Mouse (Mus musculus) cerebellum, postnatal 4 days (tissue): ENCODE data around the gene Mrpl51.

ENCODE experiments used
- DNase-seq, 2 experiments: peaks; one replicate each; pipeline ENCODE4 v3.0.0; 2022; ENCODE audit warnings: low spot score in 2 of 2, mixed read lengths in 1 of 2

Gene Mrpl51

GRCm38 (mm10) chr6:125192016-125192714, 564 bp downstream of the Mrpl51 start:
- peak; percentile 70 to 89 for DNase-seq

- DNase-seq = no peak
These were observed 1.2 kb downstream of the Mrpl51 start for GRCm38 (mm10) chr6:125192841-125193240.

DNA sequence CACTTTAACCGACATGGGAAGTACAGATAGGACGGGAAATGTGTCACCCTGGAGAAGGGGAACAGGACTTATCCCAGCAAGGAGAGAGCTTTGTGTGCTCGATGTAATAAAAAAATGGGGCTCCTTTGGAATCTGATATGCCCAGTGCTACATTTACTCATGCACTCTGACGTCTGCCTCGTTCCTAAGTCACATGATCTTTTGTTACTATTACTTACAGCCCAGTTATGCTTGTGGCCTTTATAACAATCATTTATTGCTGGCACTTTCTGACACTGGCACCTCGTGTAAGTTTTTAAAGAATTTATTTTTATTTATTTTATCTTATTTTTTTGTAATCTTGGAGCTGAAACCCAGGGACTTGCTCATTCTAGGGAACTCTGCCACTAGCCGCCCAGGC, 1.8 kb downstream of the Mrpl51 start:
- no peak for DNase-seq

DNA sequence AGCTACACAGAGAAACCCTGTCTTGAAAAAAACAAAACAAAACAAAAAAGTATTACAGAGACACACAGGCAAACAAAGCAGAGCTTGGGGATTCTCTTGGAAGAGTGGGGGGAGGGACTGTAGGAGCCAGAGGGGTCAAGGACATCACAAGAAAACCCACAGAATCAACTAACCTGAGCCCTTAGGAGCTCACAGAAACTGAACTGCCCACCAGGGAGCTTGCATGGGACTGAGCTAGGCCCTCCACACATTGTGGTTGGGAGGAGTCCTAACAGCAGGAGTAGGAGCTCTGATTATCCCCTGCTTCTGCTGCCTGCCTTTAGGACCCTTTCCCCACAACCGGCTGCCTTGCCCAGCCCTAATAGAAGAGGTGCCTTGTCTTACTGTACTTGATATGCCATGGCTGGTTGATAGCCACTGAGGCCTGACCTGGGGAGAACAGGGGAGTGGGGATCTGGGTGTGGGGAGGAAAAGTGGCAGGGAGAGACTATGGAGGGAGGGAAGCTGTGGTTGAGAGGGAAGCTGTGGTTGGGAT, 4.0 kb downstream of the Mrpl51 start:
- DNase-seq = no peak

- DNase-seq = no peak
These were observed 4.7 kb downstream of the Mrpl51 start for GRCm38 (mm10) chr6:125196301-125196700.

GRCm38 (mm10) chr6:125197166-125197565, 5.6 kb downstream of the Mrpl51 start:
- DNase-seq = no peak

DNA sequence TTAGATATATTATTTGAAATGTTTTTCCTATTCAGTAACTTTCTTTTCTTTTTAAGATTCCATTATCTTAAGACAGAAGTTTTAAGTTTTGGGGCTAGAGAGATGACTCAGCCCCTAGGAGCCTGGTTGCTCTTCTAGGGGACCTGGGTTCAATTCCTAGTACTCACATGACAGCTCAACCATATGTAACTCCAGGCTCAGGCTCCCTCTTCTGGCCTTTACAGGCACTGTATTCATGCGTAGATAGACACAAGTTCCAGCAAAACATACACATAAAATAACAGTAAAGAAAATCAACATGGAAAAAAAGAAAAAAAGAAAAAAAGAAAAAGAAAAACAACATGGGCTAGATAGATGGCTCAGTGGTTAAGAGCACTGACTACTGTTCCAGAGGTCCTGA, 18.8 kb downstream of the Mrpl51 start:
- DNase-seq = no peak

DNA sequence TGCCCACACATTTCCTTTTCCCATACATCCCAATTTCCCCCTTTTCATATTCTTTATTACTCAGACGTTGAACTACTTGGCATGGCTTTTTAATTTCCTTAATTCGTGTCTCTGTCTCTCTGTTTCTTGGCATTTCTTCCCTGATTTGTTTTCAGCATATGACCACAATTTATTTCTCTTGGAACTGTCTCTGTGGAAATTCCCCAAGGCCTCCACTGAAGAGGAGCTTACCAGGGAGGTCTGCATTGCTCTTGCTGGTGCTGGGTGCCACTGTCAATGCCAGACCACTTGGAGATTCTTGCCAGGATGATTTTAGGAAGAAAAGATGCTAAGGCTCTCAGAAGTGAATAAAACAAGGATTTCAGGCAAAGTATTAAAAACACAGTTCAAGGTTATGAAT, 21.0 kb downstream of the Mrpl51 start:
- DNase-seq = no peak

DNA sequence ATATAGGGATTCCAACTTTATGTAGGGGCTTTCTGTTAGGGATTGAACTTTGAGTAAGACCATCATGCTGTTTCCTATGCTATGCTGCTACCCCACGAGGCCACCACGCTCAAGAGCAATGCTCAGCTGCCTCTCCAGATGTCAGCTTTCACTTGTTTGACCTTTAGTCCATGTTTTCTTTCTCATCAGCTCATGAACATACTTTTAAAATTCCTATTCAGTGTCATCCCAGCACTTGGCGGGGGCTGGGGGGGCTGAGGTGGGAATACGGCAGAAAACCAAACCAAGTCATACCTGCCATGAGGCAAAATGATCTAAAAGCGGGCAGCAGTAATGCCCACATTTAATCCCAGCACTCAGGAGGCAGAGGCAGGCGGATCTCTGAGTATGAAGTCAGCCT, 21.5 kb downstream of the Mrpl51 start:
- DNase-seq = no peak

DNA sequence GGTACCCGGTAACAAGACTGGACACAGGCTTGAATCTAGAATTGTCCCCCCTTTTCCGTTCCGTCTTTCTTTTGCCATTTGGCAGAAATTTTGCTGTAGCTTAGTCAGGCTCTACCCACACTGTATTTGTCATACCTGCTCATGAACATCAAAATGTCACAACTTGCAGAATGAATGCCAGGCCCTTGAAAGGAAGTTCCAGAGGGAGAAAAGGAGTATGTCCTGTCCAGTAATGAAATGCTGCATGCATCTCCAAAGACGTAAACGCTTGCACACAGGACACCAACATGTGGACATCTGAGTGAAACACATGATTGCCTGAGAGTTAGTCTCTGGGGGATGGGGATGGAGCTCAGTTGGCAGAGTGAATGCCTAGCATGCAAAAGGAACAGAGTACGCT, 22.1 kb downstream of the Mrpl51 start:
- no peak for DNase-seq

DNA sequence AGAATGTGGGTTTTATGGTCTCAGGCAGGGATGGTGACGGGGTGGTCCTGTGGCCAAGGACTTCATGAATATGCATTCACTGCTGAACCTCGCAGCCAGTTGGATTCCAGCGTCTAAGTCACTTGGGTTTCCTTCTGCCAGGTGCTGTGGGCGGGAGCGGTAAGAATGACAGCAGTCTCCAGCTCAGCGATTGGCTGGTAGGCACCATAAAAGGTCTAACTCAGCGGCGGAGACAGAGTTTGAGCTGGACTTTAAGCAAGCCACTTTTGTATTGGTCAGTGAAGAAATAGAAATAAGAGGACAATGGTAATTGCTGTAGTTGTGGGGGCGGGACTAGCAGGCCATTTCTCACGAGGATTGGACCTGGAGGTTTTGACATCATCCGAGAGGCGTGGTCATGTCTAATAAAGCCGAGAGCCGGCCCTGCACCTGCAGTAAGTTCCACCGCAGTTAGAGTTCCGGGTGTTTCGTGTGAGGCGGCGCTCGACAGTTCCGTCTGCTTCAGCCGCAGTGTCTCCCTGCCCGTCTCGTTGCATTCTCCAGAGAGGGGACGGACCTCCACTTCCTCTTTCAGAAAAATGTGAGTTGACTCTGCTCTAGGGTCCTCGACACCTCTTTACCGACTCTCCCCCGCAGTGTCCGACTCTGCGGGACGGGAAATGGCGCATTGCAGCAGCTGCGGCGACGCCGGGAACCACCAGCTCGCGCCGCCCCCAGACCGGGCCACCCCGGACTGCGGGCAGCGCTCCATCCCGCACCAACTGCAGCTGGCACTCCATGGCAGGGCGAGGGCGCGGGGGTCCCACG, 23.8 kb downstream of the Mrpl51 start, which contains the start of gene Vamp1:
TSS of gene Vamp1 (plus strand) at position 404 of the 807 bp plus-strand sequence.
- DNase-seq = peak; percentile 86 to 87

- DNase-seq = no peak
These were observed 25.3 kb downstream of the Mrpl51 start for GRCm38 (mm10) chr6:125216898-125217297.

DNA sequence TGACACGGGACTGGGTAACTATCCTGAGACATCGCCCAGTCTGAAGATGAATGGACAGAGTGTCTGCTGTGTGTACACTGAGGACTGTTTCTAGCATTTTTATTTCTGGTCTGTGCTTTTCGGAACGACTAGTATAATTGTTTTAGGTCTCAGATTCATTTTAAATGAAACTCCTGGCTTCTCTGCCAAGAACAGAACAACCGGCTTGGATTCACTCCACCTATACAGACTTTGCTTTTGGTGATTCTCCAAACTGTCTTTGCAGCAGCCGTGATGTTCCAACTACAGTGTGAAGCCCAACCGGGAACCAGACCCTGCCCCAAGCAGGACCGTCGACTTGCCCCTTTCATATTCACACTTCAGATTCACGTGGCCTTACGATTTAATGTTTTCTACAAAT, 26.3 kb downstream of the Mrpl51 start:
- DNase-seq = no peak

- DNase-seq = peak in 1 of 2 experiments; percentile 61
These were observed 27.4 kb downstream of the Mrpl51 start for GRCm38 (mm10) chr6:125218963-125219362.

DNA sequence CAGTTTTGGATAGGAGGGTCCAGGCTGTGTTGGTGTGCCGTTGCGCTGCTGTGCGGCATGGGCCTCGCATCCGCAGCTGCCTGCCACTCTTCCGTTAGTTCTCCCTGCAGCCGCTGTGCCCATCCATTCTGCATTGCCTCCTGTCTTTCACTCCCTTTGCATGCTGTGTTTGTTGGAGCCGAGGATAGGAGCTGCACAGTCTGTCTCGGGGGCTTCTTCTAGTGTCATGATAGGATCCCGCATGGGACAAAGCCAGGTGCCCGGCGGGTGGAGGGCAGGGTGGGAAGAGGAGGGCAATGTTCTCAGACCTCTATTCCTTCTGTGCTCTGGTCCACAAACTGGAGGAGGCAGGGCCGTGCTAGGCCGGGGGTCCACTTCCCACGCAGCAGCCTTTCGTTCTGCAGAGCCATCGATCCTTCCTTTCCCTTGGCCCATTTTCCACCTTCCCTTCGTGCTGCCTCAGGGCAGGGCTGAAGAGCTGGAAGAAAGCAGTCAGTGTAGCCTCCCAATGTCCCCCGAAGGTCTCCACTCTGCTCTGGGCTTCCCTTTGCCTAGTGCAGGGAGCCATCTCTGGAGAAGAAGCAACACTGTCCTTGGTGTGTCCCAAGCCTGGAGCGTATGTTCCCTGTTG, 29.6 kb downstream of the Mrpl51 start:
- DNase-seq = no peak

- no peak for DNase-seq
These were observed 30.5 kb downstream of the Mrpl51 start for GRCm38 (mm10) chr6:125222146-125222545.

GRCm38 (mm10) chr6:125222577-125222976, 31.0 kb downstream of the Mrpl51 start:
- no peak for DNase-seq

DNA sequence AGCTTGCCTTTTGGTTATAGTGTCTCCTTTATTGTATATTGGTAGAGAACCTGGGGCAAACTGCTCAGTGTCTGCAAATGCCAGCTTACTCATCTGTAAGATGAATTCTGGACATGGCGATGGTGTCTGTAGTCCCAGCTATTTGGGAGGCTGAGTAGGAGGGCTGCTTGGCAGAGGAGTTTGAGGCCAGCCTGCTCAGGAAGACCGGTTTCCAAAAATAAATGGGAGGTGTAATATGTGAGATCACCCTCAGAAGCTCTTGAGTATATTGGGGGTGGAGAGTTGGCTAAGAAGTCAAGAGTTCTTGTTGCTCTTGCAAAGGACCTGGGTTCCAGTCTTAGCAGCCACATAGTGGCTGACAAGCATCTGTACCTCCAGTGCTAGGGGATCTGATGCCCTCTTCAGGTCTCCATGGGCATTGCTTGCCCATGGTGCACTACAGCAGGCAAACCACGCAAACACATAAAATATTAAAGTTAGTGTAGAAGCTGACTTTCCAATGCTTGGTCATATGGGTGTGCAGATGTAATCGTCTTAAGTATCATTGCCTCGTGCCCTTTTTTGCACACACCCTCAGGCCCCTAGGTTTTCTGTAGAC, 34.0 kb downstream of the Mrpl51 start:
- DNase-seq = no peak

GRCm38 (mm10) chr6:125230571-125230970, 39.0 kb downstream of the Mrpl51 start:
- DNase-seq = no peak

DNA sequence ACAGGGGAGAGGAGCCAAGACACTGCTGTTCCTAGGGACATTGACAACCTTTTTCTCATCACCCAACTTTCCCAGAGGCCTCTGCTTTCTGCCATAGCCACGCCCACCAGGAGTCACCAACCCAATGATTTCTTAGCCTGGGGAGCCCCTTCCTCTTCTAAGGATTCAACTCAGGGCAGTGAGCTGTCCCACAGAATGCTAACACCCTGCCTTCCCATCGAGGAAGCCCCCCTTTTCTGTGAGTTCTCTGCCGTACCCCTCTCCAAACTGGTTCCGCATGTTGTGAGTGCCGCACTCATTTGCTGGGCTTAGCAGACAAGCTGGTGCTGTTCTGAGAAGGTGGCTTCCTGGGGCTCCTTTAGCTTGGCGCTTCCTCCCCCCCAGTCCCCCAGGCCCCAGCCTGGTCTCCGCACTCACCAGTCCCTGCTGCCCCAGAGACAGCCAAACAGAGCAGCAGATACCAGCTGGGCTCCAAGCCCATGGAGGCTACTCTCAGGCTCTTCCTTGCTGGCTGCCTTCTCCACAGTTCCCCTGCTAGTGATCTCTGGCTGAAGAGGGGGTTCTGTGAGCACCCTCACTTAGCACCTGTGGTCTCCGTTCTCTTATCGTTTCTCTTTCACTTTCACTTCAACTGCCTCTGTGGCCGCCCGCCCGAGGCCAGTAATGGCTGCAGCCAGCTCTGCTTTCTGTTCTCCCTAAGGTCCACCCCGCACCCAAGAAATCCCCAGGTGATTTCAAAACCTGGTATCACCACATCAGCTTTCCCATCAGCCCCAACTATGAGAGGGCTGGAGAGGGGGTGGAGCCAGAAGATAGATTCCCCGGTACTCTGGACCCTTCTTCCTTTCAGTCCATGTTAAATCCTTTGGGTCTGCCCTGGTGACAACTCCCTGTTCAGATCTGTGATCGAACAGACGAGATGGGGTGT, 39.8 kb downstream of the Mrpl51 start, which contains the start of gene Tapbpl:
TSS of gene Tapbpl (minus strand) at position 744 of the 928 bp plus-strand sequence.
- DNase-seq = peak in 1 of 2 experiments; percentile 45

DNA sequence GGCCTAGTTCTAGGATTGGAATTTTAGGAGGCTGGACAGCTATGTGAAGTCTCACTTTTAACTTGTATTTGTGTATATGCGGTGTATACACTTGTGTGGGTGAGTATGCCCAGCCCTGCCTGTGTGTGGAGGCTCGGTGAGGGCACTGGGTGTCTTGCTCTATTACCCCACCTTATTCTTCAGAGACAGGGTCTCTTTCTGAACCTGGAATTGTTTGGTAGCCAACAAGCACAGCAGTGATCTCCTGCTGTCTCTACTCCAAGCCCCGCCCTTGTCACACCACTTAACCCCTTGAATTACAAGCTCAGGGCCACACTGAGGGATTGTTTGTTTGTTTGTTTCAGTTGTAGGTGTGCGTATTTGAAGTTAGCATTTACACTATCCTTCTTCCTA, 40.4 kb downstream of the Mrpl51 start:
- DNase-seq = no peak
